Mouse (Mus musculus): Measurements from ENCODE around the gene Med12l.
"Not testable (repeated sequence)": the region's sequence is repeated elsewhere in the genome, so short reads cannot be mapped to it uniquely, and the experiment has no call there.

Med12l gene

DNA sequence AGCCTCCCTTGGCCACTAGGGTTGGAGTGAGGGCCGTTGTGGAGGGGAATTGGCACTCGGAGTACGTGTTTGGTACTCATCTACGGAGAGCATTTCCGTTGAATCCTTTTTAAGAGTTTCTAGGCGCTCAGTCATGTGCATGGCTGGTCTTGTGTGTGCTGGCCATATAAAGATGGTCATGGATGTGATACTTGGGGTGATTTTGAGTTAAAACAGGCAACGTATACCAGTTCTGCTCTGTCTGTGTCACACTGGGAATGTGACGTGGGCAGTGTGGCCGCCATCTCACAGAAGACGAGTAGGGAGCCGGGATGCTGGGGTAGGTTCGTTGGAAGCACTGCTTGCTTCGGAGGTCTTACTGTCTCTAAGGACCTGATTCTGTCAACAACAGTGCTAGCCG, 17.3 kb downstream of the Med12l start:
- DNase-seq (ENCODE audit: low spot score in 2 of 2) = no peak

- no peak for DNase-seq (ENCODE audit: low spot score in 2 of 2)
These were observed 19.0 kb downstream of the Med12l start for GRCm38 (mm10) chr3:59024531-59025192.

GRCm38 (mm10) chr3:59025193-59025535, 19.5 kb downstream of the Med12l start:
- DNase-seq (ENCODE audit: low spot score in 2 of 2) = no peak

DNA sequence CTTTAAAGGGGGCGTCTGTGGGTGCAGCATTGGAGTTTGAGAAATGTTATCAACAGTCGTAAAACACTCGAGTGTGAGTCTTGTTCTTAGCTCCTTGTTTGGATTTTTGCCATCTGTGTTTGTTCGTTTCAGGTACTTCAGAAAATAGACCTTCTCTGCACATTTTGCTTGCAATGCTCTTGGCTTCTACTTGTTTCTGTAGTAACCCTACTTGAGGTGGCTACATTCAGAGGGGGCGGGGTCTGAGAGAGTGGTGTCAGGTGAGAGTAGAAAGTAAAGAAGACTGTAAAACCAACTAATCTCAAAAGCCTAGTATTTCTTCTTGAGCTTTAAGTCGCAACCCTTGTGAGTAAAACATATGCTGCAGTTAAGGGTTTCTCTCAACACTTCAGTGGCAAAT, 23.1 kb downstream of the Med12l start:
- no peak for DNase-seq (ENCODE audit: low spot score in 2 of 2)

DNA sequence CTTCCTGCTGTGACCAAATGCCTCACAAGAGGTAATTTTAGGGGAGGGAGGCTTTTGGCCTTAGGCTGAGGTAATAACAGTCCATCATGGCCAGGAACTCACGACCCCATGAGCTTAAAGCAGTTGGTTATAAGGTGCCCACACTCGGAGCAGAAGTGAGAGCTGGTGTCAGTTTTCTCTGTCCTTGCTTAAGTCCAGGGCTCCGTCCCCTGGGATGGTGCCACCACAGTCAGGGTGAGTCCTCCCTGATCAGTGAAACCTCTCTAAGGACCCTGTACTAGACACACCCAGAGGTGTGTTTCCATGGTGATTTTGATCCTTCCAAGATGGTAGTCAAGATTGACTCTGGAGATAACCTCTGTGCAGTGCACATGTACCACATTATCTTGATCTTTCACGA, 25.4 kb downstream of the Med12l start:
- no peak for DNase-seq (ENCODE audit: low spot score in 2 of 2)

- no peak for DNase-seq (ENCODE audit: low spot score in 2 of 2)
These were observed 35.9 kb downstream of the Med12l start for GRCm38 (mm10) chr3:59041487-59041886.

DNA sequence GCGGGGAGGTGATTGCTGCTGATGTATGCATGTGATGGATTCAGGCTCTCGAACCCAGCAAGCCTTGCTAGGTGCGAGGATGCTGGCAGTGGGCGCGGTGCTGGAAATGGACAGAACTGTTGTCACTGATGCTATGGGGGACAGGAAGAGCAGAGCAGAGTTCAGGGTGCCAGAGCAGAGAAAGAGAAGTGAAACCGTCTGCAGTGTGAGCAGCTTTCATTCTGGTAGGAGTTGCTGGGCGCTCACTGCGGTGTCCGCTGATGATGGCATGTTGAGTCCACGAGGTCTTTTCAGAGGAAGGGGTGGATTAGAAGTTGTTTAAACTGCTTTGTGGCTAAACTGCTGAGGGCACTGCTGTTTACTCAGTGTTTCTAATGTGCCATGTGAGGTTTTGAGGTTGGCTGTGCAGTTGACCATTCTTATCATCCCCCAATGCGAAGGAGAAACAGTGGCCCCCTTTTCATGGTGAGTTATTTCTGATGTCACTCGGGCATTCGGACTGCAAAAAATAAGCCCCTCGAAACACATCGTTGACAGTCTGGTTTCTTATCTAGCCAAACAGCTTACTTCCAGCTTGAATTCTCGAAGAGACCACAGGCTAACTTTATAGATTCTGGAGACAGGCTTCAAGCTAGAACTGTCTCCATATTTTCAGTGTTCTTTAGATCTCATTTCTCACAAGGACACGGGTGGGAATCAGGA, 49.4 kb downstream of the Med12l start:
- DNase-seq (ENCODE audit: low spot score in 2 of 2) = peak; percentile 10 to 44

DNA sequence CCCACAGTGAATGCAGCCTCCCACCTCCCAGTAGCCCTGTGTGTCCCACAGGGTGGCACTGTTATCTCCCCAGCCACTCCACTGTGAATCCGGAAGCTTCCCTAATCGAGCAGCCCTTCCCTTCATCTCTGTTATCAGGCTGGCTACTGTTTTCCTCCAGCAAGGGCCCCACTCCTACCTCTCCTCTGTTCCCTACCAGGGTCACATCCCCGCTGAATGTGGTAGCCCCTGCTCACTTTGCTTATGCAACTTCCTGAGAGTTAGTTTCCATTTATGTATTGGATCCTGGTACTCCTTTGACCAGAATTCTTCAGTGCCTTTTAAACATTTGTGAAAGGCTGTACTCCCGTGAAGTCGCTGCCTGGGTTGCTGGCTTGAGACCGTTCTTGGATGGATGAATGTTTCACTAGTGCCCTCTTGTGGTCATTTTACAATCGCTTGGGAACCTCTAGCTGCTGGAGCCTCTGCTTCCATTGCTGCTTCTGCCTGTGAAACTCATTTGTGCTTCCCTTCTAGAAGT, 53.5 kb downstream of the Med12l start:
- DNase-seq (ENCODE audit: low spot score in 2 of 2) = peak; percentile 32 to 48

DNA sequence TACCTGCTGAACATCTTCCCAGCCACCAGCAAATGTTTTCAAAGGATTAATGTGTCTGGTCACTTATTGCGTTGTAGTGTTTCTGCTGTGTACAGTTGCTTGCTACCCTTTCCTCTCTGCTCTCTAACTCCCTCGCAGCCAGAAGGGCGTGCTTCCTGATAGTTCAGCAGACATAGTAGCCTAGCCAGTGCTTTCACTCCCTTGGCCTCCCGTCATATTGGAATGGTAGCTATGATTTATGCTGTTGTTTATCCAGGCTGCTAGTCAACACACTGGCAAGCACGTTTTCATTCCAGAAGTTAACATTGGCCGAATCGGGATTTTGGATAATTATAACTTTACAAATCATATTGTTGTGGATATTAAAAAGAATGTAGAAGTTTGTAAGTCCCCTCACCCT, 54.5 kb downstream of the Med12l start:
- no peak for DNase-seq (ENCODE audit: low spot score in 2 of 2)

DNA sequence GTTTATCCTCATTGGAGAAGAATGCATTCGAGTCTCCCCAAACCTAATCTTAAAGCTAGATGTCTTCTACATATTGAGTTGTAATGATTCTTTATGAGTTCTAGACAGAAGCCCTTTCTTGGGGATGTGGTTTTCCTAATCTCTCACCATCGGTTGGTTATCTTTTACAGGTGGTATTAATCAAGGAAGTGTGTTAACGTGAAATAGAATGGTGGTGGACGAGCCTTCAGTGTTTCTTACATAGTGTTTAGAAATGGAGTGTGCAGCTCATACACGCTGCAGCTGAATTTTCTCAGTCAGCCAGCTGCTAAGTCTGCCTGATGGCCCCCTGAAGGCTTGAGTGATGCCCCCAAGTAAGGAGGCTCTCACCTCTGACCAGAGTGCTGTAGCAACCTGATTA, 56.5 kb downstream of the Med12l start:
- no peak for DNase-seq (ENCODE audit: low spot score in 2 of 2)

GRCm38 (mm10) chr3:59063431-59063830, 57.8 kb downstream of the Med12l start:
- no peak for DNase-seq (ENCODE audit: low spot score in 2 of 2)

GRCm38 (mm10) chr3:59065937-59066336, 60.3 kb downstream of the Med12l start:
- DNase-seq (ENCODE audit: low spot score in 2 of 2) = no peak

- DNase-seq (ENCODE audit: low spot score in 2 of 2) = no peak
These were observed 61.1 kb downstream of the Med12l start for GRCm38 (mm10) chr3:59066558-59067294.

GRCm38 (mm10) chr3:59069071-59069470, 63.4 kb downstream of the Med12l start:
- DNase-seq (ENCODE audit: low spot score in 2 of 2) = not testable (repeated sequence)

DNA sequence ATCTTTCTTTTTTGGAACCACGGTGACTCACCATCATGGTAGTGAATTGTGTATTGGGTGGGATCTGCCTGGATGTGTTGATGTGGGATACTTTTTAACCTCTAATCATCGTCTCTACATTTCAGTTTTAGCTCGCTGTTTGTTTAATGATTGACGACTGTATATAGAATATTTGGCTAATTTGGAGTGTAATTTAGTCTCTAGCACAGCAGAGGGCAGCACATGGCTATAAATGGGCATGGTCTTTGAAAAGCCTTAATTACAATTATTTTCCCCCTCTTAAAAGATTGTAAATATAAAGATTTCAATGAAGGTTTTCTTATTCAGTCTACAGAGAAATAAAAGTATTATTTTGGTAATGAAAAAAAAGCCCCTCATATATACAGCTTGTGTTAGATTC, 71.7 kb downstream of the Med12l start:
- DNase-seq (ENCODE audit: low spot score in 2 of 2) = peak in 1 of 2 experiments; percentile 34

- no peak for DNase-seq (ENCODE audit: low spot score in 2 of 2)
These were observed 73.0 kb downstream of the Med12l start for GRCm38 (mm10) chr3:59078585-59078984.

DNA sequence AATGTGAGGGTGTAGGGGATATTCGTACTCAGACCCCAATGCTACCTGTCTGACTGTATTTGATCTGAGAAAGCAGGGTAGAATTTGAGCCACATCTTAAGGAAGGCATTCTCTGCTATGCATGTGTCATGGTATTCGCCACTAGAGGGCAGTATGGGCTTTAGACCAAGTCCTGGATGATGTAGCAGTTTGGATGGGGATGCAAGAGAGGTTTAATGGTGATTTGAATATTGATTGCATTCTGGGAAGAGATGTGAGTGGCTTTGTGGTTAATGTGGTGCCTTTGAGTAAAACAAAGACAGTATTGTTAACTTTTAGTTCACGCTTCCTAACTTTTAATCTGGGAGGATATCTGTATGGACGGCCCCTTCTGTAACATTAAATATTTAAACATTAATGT, 73.7 kb downstream of the Med12l start:
- DNase-seq (ENCODE audit: low spot score in 2 of 2) = peak; percentile 31 to 70

DNA sequence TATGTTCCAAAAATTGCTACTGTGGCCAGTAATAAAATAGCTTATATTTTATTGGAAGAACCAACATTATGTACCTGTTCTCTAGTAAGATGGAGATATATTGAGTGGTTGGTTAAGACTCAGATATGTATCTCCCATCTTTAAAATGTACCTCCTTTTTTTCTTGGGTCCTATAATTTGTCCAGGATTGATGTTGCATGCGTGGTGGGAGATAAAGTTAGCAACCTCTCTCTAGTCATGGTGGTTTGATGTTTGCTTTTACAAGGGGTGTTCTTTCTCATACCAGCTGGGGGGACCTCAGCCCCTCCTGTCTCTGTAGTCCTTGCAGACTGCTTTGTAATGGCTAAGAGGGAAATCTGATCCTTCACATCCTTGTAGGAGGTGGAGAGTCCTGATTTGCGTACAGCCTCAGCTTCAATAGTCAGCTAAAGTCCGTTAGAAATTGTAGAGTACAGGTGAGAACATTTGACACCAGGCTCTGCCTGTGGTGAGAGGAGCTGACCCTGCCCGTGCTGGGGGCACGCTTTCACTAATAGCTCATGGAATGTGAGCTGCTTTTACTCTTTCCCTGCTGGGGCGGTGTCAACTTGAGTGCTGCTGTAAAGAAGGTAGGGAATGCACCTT, 74.8 kb downstream of the Med12l start:
- no peak for DNase-seq (ENCODE audit: low spot score in 2 of 2)

DNA sequence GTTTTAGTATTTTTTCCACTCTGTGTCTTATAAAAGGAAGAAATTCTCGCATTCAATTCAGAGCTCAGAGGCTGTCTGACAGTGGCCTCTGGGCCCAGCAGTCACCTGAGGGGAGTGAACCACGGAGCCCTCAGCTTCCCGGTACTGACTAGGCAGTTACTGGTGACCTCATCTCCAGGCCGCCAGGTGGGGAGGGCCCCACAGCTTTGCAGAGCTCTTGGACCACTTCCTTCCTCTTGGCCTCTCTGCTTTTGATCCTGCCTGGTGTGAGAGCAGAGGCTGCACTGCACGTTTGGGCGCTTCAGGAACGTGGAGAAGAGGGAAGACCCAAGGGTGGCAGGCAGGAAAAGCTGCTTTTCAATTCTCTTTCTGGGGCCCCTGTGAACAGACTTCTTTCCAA, 75.3 kb downstream of the Med12l start:
- DNase-seq (ENCODE audit: low spot score in 2 of 2) = peak in 1 of 2 experiments; percentile 57

GRCm38 (mm10) chr3:59092702-59093101, 87.1 kb downstream of the Med12l start:
- DNase-seq (ENCODE audit: low spot score in 2 of 2) = no peak

DNA sequence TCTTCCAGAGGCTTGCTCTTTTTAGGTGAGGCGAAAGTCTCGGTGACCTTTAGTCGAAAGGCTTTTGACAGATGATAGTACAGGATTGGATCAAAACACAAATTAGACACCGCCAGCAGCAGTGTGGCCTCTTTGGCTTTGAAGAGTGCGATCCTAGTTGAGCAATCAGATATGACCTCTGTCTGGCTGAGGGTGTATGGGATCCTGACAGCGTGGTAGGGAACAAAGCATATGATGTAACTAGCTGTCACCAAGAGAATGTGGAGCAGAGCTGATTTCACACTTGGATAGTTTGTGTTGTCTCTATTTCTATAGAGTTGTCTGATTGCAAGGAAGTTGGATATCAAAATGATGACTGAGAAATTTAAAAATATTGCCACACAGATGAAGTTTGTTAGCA, 91.8 kb downstream of the Med12l start:
- no peak for DNase-seq (ENCODE audit: low spot score in 2 of 2)

DNA sequence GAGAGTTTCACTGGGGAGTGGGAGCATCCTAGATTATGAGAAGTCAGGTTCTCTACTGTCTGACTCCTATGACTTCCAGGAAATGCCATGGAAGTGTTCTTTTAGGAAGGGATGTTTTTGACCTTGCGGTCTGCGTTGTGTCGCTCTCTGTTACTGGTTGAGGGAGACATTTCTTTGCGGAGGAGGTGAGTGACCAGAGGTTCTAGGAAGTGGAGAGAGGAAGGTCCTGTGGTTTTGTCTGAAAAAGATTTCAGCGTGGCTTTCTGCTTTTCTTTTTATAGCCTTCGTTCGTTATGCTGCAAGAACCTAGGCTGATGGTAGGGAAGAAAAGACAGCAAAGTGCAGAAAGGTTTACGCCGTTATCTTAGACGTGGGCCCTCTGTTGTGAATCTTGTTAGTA, 92.9 kb downstream of the Med12l start:
- DNase-seq (ENCODE audit: low spot score in 2 of 2) = no peak

Measured in spleen, postnatal 10 days (tissue).